Mouse (Mus musculus) E14TG2a.4 (cell line): ENCODE measurements around the gene Me3.

ENCODE experiments used
- H3K27me3 ChIP-seq: 2 replicates; pipeline ENCODE4 v1.6.1; 2014; ENCODE audit warnings: low read length, control low read depth; ENCODE audit not compliant: insufficient read depth
- H3K36me3 ChIP-seq: 2 replicates; pipeline ENCODE4 v1.6.1; 2014; ENCODE audit warnings: low read length, control low read depth; ENCODE audit not compliant: insufficient read depth
- H3K4me1 ChIP-seq: replicated peaks from 2 replicates; pipeline ENCODE4 v1.6.1; 2014; ENCODE audit warnings: low read depth, low read length, control low read depth
- H3K4me3 ChIP-seq: replicated peaks from 2 replicates; pipeline ENCODE4 v1.5.1; 2014; ENCODE audit warnings: mild to moderate bottlenecking, low read length
- H3K9me3 ChIP-seq: 2 replicates; pipeline ENCODE4 v1.6.1; 2014; ENCODE audit warnings: low read length, control low read depth
- CTCF ChIP-seq: conservative IDR thresholded peaks from 2 replicates; pipeline ENCODE4 v1.5.1; 2014; ENCODE audit warnings: low read length
- NANOG ChIP-seq: IDR thresholded peaks from 2 replicates; pipeline ENCODE4 v1.6.1; 2014; ENCODE audit warnings: borderline replicate concordance, low read length, mixed read lengths
- POU5F1 ChIP-seq: IDR thresholded peaks from 2 replicates; pipeline ENCODE4 v1.6.1; 2014; ENCODE audit warnings: low read length, borderline replicate concordance

Me3 gene

GRCm38 (mm10) chr7:89891412-89891811 lies 259.2 kb downstream of the Me3 start:
- H3K9me3 ChIP-seq, result no peaks in the 10 kb centered on the region
- H3K27me3 ChIP-seq, result peaks cover 4% of the 10 kb centered on the region; the same call in 1 of the 2 replicates
- no peak overlapping the region for H3K4me3 ChIP-seq
- H3K4me1 ChIP-seq, result peaks cover 3% of the 10 kb centered on the region; the same call in 1 of the 2 replicates
- TF ChIP-seq NANOG (no peak), CTCF (no peak), POU5F1 (no peak)
- H3K36me3 ChIP-seq, result no peaks in the 10 kb centered on the region

GRCm38 (mm10) chr7:89891856-89892255 lies 259.7 kb downstream of the Me3 start:
- Histone ChIP-seq H3K36me3 (no peaks in the 10 kb centered on the region), H3K4me1 (peaks cover 3% of the 10 kb centered on the region; the same call in 1 of the 2 replicates), H3K4me3 (no peak overlapping the region), H3K27me3 (peaks cover 4% of the 10 kb centered on the region; the same call in 1 of the 2 replicates), H3K9me3 (no peaks in the 10 kb centered on the region)
- TF ChIP-seq NANOG, result no peak
- peak; percentile 44 for TF ChIP-seq CTCF
- TF ChIP-seq POU5F1, result no peak

GRCm38 (mm10) chr7:89903007-89903406 lies 270.8 kb downstream of the Me3 start:
- Histone ChIP-seq H3K4me1 (peaks cover 33% of the 10 kb centered on the region), H3K27me3 (no peaks in the 10 kb centered on the region; the same call in 1 of the 2 replicates), H3K4me3 (peak overlapping the region; percentile 37; the same call in 1 of the 2 replicates), H3K36me3 (no peaks in the 10 kb centered on the region), H3K9me3 (no peaks in the 10 kb centered on the region)
- no peak for TF ChIP-seq POU5F1
- TF ChIP-seq CTCF, result no peak
- no peak for TF ChIP-seq NANOG

GRCm38 (mm10) chr7:89903442-89904343 lies 271.5 kb downstream of the Me3 start, which contains the start of gene Ccdc81:
Gene Ccdc81, minus strand, starts transcription at chr7:89903629.
- no peaks in the 10 kb centered on the region; the same call in 1 of the 2 replicates for H3K27me3 ChIP-seq

More at GRCm38 (mm10) chr7:89903442-89904343, 271.5 kb downstream of the Me3 start, which contains the start of gene Ccdc81:
- Histone ChIP-seq H3K9me3 (no peaks in the 10 kb centered on the region), H3K36me3 (no peaks in the 10 kb centered on the region), H3K4me3 (peak within 1 kb of the TSS; percentile 37; the same call in 1 of the 2 replicates), H3K4me1 (peaks cover 33% of the 10 kb centered on the region)
- TF ChIP-seq POU5F1 (no peak), CTCF (no peak), NANOG (no peak)
